Mouse (Mus musculus) heart, embryonic 16.5 days (tissue): ENCODE measurements around the gene Drc1. TPM values are rescaled to one million over a fixed set of nuclear protein-coding genes. Genes with fewer than 3 reads are reported as not detected.
A peak's percentile ranks its signal among the peaks of the same experiment; 100 is the strongest.

Experiments
- ATAC-seq: fragments of 200-750 bp; cut with Nextera tagmentation; replicated peaks from 2 replicates; pipeline ENCODE4 v1.8.0; 2017; ENCODE audit warnings: moderate number of reproducible peaks; ENCODE audit not compliant: insufficient read depth, low FRiP score; ENCODE audit errors: extremely low read depth
- H3K27ac ChIP-seq: fragments of 300-500 bp; sonication (generic); 2 replicates; pipeline ENCODE4 v1.5.1; 2014; ENCODE audit warnings: mild to moderate bottlenecking, low read length, control low read depth, moderate library complexity
- H3K27me3 ChIP-seq: fragments of 300-500 bp; sonication (generic); 2 replicates; pipeline ENCODE4 v1.6.1; 2014; ENCODE audit warnings: low read length, mixed read lengths; ENCODE audit not compliant: control insufficient read depth, insufficient read depth
- H3K36me3 ChIP-seq: fragments of 300-500 bp; sonication (generic); 2 replicates; pipeline ENCODE4 v1.6.1; 2014; ENCODE audit not compliant: control insufficient read depth, insufficient read depth
- H3K4me1 ChIP-seq: fragments of 300-500 bp; sonication (generic); 2 replicates; pipeline ENCODE4 v1.6.1; 2014; ENCODE audit warnings: low read length, mixed read lengths; ENCODE audit not compliant: control insufficient read depth, insufficient read depth
- H3K4me2 ChIP-seq: fragments of 300-500 bp; sonication (generic); 2 replicates; pipeline ENCODE4 v1.6.1; 2014; ENCODE audit warnings: low read depth, mild to moderate bottlenecking, control low read depth, low read length
- H3K4me3 ChIP-seq: fragments of 300-500 bp; sonication (generic); 2 replicates; pipeline ENCODE4 v1.5.1; 2014; ENCODE audit warnings: mild to moderate bottlenecking, control low read depth, low read length
- H3K9ac ChIP-seq: fragments of 300-500 bp; sonication (generic); 2 replicates; pipeline ENCODE4 v1.6.1; 2014; ENCODE audit warnings: low read length, control low read depth
- H3K9me3 ChIP-seq: fragments of 300-500 bp; sonication (generic); replicated peaks from 2 replicates; pipeline ENCODE4 v1.6.1; 2016; ENCODE audit warnings: low read length; ENCODE audit not compliant: control insufficient read depth
- WGBS: fragments of 180-500 bp; shearing (Covaris S2); extraction: QIAGEN DNeasy Blood & Tissue Kit; methylation state at CpG from one replicate; pipeline ENCODE4 v1.1.7; 2014; 5-methylcytosine and 5-hydroxymethylcytosine counted together
- polyA plus RNA-seq: library from polyadenylated mRNA; unstranded; fragments of >200 nt; fragmentation: Nextera tagmentation; extraction: Ambion mirVana; gene quantifications from 2 replicates; pipeline ENCODE4 v1.2.1, GENCODE M21; 2015

Drc1 gene
- polyA plus RNA-seq, 1 experiment from 2014 or later, result 3.3 TPM

DNA sequence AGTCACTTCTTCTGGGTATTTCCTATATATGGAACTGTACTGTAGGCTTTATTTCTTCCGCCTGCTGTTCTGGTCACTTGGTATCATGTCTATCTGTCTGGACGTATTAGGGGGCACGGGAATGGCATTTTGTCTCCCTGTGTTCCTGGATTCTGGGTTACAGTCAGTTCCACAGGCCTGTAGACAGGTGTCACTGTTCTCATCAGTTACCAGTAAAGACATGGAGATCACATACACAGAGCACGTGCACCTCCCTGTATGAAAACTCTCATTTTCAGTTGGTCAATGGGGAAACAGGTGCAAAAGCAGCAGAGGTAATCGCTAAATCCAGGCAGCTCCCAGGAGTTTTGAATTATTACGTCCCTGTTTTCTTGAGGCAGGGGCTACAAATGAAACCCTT lies 106.5 kb downstream of the Drc1 start:
- H3K27ac ChIP-seq, result no peak overlapping the region
- no peaks in the 10 kb centered on the region for H3K4me1 ChIP-seq
- H3K27me3 ChIP-seq, result no peaks in the 10 kb centered on the region; the same call in 1 of the 2 replicates
- no peak overlapping the region for H3K4me2 ChIP-seq
- H3K36me3 ChIP-seq, result no peaks in the 10 kb centered on the region
- H3K9ac ChIP-seq, result no peak overlapping the region
- no peak for ATAC-seq
- H3K4me3 ChIP-seq, result no peak overlapping the region
- H3K9me3 ChIP-seq, result no peaks in the 10 kb centered on the region
- 76% methylated on average over 6 of the region's 6 CpGs for WGBS

GRCm38 (mm10) chr5:30389836-30390235 lies 108.6 kb downstream of the Drc1 start:
- Histone ChIP-seq H3K27me3 (no peaks in the 10 kb centered on the region; the same call in 1 of the 2 replicates), H3K4me3 (no peak overlapping the region), H3K4me1 (no peaks in the 10 kb centered on the region), H3K27ac (no peak overlapping the region), H3K9ac (no peak overlapping the region), H3K36me3 (no peaks in the 10 kb centered on the region), H3K9me3 (no peaks in the 10 kb centered on the region), H3K4me2 (no peak overlapping the region)
- WGBS, result 84% methylated on average over 5 of the region's 5 CpGs
- ATAC-seq, result no peak

GRCm38 (mm10) chr5:30391473-30391872 lies 110.3 kb downstream of the Drc1 start:
- WGBS, result 23% methylated on average over 7 of the region's 7 CpGs
- Histone ChIP-seq H3K27ac (no peak overlapping the region), H3K9ac (no peak overlapping the region), H3K36me3 (no peaks in the 10 kb centered on the region), H3K4me2 (no peak overlapping the region), H3K4me3 (no peak overlapping the region), H3K4me1 (no peaks in the 10 kb centered on the region), H3K9me3 (no peaks in the 10 kb centered on the region), H3K27me3 (no peaks in the 10 kb centered on the region; the same call in 1 of the 2 replicates)
- ATAC-seq, result peak; percentile 58

- H3K4me2 ChIP-seq, result no peak overlapping the region
- no peak overlapping the region for H3K4me3 ChIP-seq
- no peaks in the 10 kb centered on the region for H3K27me3 ChIP-seq
- WGBS, result 76% methylated on average over 5 of the region's 5 CpGs
- peak overlapping the region; percentile 72 for H3K27ac ChIP-seq
- no peak for ATAC-seq
- H3K9me3 ChIP-seq, result no peaks in the 10 kb centered on the region
- H3K9ac ChIP-seq, result no peak overlapping the region
- peaks cover 9% of the 10 kb centered on the region for H3K4me1 ChIP-seq
- no peaks in the 10 kb centered on the region for H3K36me3 ChIP-seq
Measured at GRCm38 (mm10) chr5:30400521-30400920, 119.3 kb downstream of the Drc1 start.

- no peaks in the 10 kb centered on the region for H3K36me3 ChIP-seq
- 21% methylated on average over 8 of the region's 8 CpGs for WGBS
- peak overlapping the region; percentile 20 for H3K4me2 ChIP-seq
- no peak overlapping the region for H3K4me3 ChIP-seq
- peaks cover 9% of the 10 kb centered on the region for H3K4me1 ChIP-seq
- H3K9ac ChIP-seq, result 0 out of 2 replicates have a peak overlapping the region, but pooled peaks have one; percentile 35
- peak; percentile 69; the same call in 1 of the 2 replicates for ATAC-seq
- no peaks in the 10 kb centered on the region for H3K9me3 ChIP-seq
- H3K27me3 ChIP-seq, result no peaks in the 10 kb centered on the region
- H3K27ac ChIP-seq, result peak overlapping the region; percentile 72
Measured at GRCm38 (mm10) chr5:30401165-30401564, 120.0 kb downstream of the Drc1 start.

- Histone ChIP-seq H3K4me2 (peak overlapping the region; percentile 44; the same call in 1 of the 2 replicates), H3K4me1 (0 out of 2 replicates have a peak, but pooled peaks cover 3% of the 10 kb centered on the region), H3K9ac (0 out of 2 replicates have a peak overlapping the region, but pooled peaks have one; percentile 42), H3K27me3 (no peaks in the 10 kb centered on the region), H3K9me3 (no peaks in the 10 kb centered on the region), H3K27ac (no peak overlapping the region), H3K4me3 (no peak overlapping the region), H3K36me3 (no peaks in the 10 kb centered on the region)
- 24% methylated on average over 9 of the region's 9 CpGs for WGBS
- no peak; the same call in 1 of the 2 replicates for ATAC-seq
Measured at GRCm38 (mm10) chr5:30406876-30407275, 125.7 kb downstream of the Drc1 start.

DNA sequence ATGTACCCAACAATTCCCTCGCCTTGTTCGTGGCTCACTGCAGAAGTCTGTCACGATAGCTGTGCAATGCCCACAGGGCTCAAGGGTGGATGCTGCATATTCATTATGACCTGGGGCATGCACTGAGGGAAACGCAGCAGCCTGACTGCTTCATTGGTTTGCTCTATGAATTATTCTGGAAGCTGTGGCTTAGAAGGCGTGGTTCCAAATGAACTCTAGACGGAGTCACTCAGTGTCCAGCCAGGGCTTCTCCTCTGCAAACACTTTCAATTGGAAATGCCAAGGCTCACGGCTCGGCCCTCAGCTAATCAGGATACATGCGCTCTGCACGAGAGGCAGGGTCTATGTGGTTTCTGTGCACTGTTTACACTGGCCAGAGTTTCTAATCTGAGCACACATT lies 130.3 kb downstream of the Drc1 start:
- no peak for ATAC-seq
- Histone ChIP-seq H3K27ac (no peak overlapping the region), H3K4me2 (no peak overlapping the region), H3K9me3 (no peaks in the 10 kb centered on the region), H3K4me3 (no peak overlapping the region), H3K9ac (no peak overlapping the region), H3K27me3 (no peaks in the 10 kb centered on the region), H3K4me1 (0 out of 2 replicates have a peak, but pooled peaks cover 3% of the 10 kb centered on the region), H3K36me3 (no peaks in the 10 kb centered on the region)
- WGBS, result 65% methylated on average over 10 of the region's 10 CpGs

GRCm38 (mm10) chr5:30415381-30415780 lies 134.2 kb downstream of the Drc1 start:
- 45% methylated on average over 2 of the region's 2 CpGs for WGBS

GRCm38 (mm10) chr5:30415876-30416275 lies 134.7 kb downstream of the Drc1 start:
- Histone ChIP-seq H3K27me3 (no peaks in the 10 kb centered on the region), H3K27ac (no peak overlapping the region), H3K36me3 (no peaks in the 10 kb centered on the region), H3K9ac (no peak overlapping the region), H3K4me1 (no peaks in the 10 kb centered on the region), H3K4me3 (no peak overlapping the region), H3K9me3 (no peaks in the 10 kb centered on the region), H3K4me2 (no peak overlapping the region)
- ATAC-seq, result no peak
- WGBS, result 72% methylated on average over 4 of the region's 4 CpGs

More at GRCm38 (mm10) chr5:30415381-30415780, 134.2 kb downstream of the Drc1 start:
- no peaks in the 10 kb centered on the region for H3K4me1 ChIP-seq
- H3K4me3 ChIP-seq, result no peak overlapping the region
- H3K36me3 ChIP-seq, result no peaks in the 10 kb centered on the region
- no peak overlapping the region for H3K4me2 ChIP-seq
- no peaks in the 10 kb centered on the region for H3K9me3 ChIP-seq
- no peak for ATAC-seq
- no peaks in the 10 kb centered on the region for H3K27me3 ChIP-seq
- H3K9ac ChIP-seq, result no peak overlapping the region
- no peak overlapping the region for H3K27ac ChIP-seq
